Mouse (Mus musculus) limb, embryonic 14.5 days (tissue): ENCODE measurements at regions not wholly inside any gene's neighbourhood (a gene's known extent, or its start where the extent isn't known, plus 50 kb on each side); places are given as distances from the start of the nearest gene placed in this dataset.

Source experiments
- ATAC-seq: fragments of 200-750 bp; cut with Nextera tagmentation; 2 replicates; pipeline ENCODE4 v1.8.0; 2017; ENCODE audit warnings: low read depth, moderate number of reproducible peaks, moderate TSS enrichment; ENCODE audit not compliant: low FRiP score
- DNase-seq: peaks from one replicate; pipeline ENCODE4 v3.0.0-alpha.2; 2015; ENCODE audit warnings: low spot score
- H3K27ac ChIP-seq: fragments of 300-500 bp; sonication (generic); replicated peaks from 2 replicates; pipeline ENCODE4 v1.5.1; 2014; ENCODE audit warnings: low read depth, mild to moderate bottlenecking, low read length, moderate library complexity, mixed read lengths
- H3K27me3 ChIP-seq: fragments of 300-500 bp; sonication (generic); 2 replicates; pipeline ENCODE4 v1.6.1; 2014; ENCODE audit warnings: low read length, mixed read lengths; ENCODE audit not compliant: control insufficient read depth, insufficient read depth
- H3K36me3 ChIP-seq: fragments of 300-500 bp; sonication (generic); 2 replicates; pipeline ENCODE4 v1.6.1; 2014; ENCODE audit warnings: mild to moderate bottlenecking, low read length, moderate library complexity, mixed read lengths; ENCODE audit not compliant: control insufficient read depth, insufficient read depth
- H3K4me1 ChIP-seq: fragments of 300-500 bp; sonication (generic); 2 replicates; pipeline ENCODE4 v1.6.1; 2014; ENCODE audit warnings: antibody characterized with exemption, low read length, mixed read lengths; ENCODE audit not compliant: control insufficient read depth, insufficient read depth
- H3K4me2 ChIP-seq: fragments of 300-500 bp; sonication (generic); replicated peaks from 2 replicates; pipeline ENCODE4 v1.6.1; 2014; ENCODE audit warnings: low read depth, mild to moderate bottlenecking, low read length, moderate library complexity; ENCODE audit not compliant: severe bottlenecking
- H3K4me3 ChIP-seq: fragments of 300-500 bp; sonication (generic); replicated peaks from 2 replicates; pipeline ENCODE4 v1.5.1; 2014; ENCODE audit warnings: low read length
- H3K9ac ChIP-seq: fragments of 300-500 bp; sonication (generic); 2 replicates; pipeline ENCODE4 v1.6.1; 2014; ENCODE audit warnings: mild to moderate bottlenecking, low read depth, low read length, moderate library complexity; ENCODE audit not compliant: severe bottlenecking
- H3K9me3 ChIP-seq: fragments of 300-500 bp; sonication (generic); 2 replicates; pipeline ENCODE4 v1.6.1; 2016; ENCODE audit warnings: low read length; ENCODE audit not compliant: control insufficient read depth
- POLR2A ChIP-seq: fragments of 200-500 bp; IDR thresholded peaks from 2 replicates; pipeline ENCODE4 v1.8.0; 2012; ENCODE audit warnings: inconsistent platforms, mild to moderate bottlenecking, moderate library complexity, borderline replicate concordance; ENCODE audit not compliant: insufficient read depth, insufficient read length; ENCODE audit errors: extremely low read depth
- WGBS: fragments of 180-500 bp; shearing (Covaris S2); extraction: QIAGEN DNeasy Blood & Tissue Kit; methylation state at CpG from one replicate; pipeline ENCODE4 v1.1.7; 2014; 5-methylcytosine and 5-hydroxymethylcytosine counted together

DNA sequence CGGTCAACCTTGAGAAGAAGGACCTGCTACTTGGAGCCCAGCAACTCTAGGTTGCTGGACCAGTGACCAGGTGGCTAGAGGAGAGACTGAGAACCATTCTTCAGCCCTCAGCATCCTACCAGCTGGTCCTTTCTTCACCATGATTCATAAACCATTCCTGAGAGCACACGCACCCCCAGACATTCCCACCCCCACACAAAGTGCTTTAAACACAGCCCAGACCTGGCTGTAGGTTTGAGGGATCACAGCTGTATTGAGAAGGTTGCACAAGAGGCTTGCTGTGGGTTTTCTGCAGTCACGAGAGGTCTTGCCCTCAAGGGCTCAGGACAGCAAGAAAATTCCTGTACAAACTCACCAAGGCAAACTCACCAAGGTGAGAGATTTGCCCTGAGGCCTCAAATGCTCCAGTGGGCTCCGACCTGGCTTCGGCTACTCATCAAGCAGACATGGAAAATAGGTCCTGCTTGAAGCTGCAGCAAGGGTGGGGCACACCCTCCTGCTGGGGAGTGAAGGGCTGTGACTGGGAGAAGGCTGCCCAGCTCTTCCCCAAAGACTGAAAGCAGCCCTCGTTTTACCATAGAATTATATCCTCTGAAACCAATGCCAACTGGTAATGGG lies 161.9 kb upstream of the Lnx1 start:
- ATAC-seq (no peak), DNase-seq (no peak)
- no peaks in the 10 kb centered on the region for H3K4me1 ChIP-seq
- 72% methylated on average over 6 of the region's 6 CpGs for WGBS
- no peak overlapping the region for H3K9ac ChIP-seq
- H3K27ac ChIP-seq: no peak overlapping the region
- TF ChIP-seq POLR2A: no peak
- H3K27me3 ChIP-seq: no peaks in the 10 kb centered on the region
- no peaks in the 10 kb centered on the region for H3K9me3 ChIP-seq
- H3K36me3 ChIP-seq: no peaks in the 10 kb centered on the region
- H3K4me2 ChIP-seq: no peak overlapping the region
- no peak overlapping the region for H3K4me3 ChIP-seq

DNA sequence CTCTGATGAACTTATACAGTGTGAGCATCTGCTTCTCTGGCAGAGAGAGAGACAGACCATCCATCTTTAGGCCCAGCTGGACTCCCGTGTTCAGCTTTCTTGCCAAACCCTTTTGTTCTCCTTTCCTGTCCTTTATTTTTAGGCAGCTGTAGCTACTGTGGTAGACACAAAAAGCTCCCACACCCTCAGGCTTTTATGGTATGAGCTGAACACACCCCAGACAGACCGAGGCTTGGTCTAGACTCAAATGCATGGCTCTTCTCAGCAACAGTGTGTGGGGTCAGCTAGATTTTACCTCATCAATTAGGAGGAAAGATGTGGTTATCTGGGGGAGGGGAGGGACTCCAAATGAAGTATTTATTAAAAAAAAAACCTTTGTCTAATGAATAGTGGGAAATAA lies 158.6 kb upstream of the Lnx1 start:
- Histone ChIP-seq H3K36me3 (no peaks in the 10 kb centered on the region), H3K27me3 (no peaks in the 10 kb centered on the region), H3K4me1 (no peaks in the 10 kb centered on the region), H3K9ac (no peak overlapping the region), H3K27ac (no peak overlapping the region), H3K9me3 (no peaks in the 10 kb centered on the region), H3K4me3 (no peak overlapping the region), H3K4me2 (no peak overlapping the region)
- DNase-seq: no peak
- 45% methylated on average over 2 of the region's 2 CpGs for WGBS
- ATAC-seq: no peak
- no peak for TF ChIP-seq POLR2A

DNA sequence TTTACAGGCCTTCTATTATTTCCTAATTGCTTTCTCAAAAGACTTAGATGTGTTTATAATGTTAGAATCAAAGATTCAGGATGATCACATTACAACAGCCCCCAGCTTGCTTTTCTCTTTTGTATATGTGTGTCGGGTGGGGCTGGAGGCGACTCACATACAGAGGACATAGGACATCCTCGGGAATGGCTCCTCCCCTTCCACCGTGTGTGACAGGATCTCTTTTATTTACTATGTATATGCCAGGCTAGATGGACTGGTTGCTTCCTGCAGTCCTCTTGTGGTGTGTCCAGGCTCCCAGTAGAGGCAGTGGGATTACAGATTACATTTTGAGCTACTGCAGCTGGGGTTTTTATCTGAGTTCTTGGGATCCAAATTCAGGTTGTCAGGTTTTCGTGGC lies 155.1 kb upstream of the Lnx1 start:
- H3K27ac ChIP-seq: no peak overlapping the region
- no peak overlapping the region for H3K4me3 ChIP-seq
- TF ChIP-seq POLR2A: no peak
- no peaks in the 10 kb centered on the region for H3K9me3 ChIP-seq
- H3K4me2 ChIP-seq: no peak overlapping the region
- H3K27me3 ChIP-seq: no peaks in the 10 kb centered on the region
- H3K4me1 ChIP-seq: no peaks in the 10 kb centered on the region
- 62% methylated on average over 5 of the region's 5 CpGs for WGBS
- ATAC-seq: no peak
- no peak overlapping the region for H3K9ac ChIP-seq
- no peaks in the 10 kb centered on the region for H3K36me3 ChIP-seq
- no peak for DNase-seq

DNA sequence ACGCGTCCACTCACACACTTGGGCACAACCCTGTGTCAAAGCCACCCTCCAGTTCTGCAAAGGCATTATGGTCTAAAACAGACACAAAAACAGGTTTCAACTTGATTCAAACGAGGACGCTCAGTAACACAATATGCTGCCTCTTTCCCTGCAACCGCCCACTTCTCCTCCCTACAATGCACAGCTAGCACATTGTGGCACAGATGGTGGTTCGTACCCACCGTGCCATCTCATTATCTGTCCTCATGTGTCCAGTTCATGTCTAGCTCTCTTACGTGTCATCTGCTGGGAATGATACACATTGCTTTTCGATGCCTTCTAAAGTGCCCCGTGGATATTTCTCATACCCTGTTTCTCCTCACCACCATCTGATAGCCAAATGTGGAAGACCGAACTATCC lies 154.4 kb upstream of the Lnx1 start:
- DNase-seq (no peak), ATAC-seq (no peak)
- H3K27me3 ChIP-seq: no peaks in the 10 kb centered on the region
- no peaks in the 10 kb centered on the region for H3K4me1 ChIP-seq
- 81% methylated on average over 11 of the region's 11 CpGs for WGBS
- H3K36me3 ChIP-seq: no peaks in the 10 kb centered on the region
- H3K27ac ChIP-seq: no peak overlapping the region
- no peak overlapping the region for H3K4me2 ChIP-seq
- no peak for TF ChIP-seq POLR2A
- no peak overlapping the region for H3K4me3 ChIP-seq
- no peak overlapping the region for H3K9ac ChIP-seq
- H3K9me3 ChIP-seq: no peaks in the 10 kb centered on the region

DNA sequence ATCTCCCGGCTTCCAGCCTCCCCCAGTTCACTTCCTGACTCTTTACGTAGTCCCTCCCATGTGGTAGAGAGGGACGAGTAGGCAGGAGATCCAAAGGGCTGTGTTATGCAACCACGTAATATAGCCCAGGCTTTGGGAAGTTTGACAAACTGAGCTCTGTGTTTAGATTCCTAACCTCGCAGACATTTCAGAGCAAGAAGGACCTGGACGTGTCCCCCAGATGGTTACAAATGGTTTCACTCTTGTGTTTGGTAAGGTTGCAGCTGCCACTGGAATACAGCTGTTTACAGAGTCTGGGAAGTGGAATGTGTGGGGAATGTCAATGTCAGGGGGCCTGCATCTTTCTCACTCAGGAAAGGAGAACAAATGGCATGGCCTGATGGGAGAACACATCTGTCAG lies 145.1 kb upstream of the Lnx1 start:
- H3K27me3 ChIP-seq: no peaks in the 10 kb centered on the region
- no peaks in the 10 kb centered on the region for H3K36me3 ChIP-seq
- H3K9ac ChIP-seq: no peak overlapping the region
- no peaks in the 10 kb centered on the region for H3K4me1 ChIP-seq
- peak; percentile 44 for ATAC-seq
- H3K9me3 ChIP-seq: no peaks in the 10 kb centered on the region
- no peak for TF ChIP-seq POLR2A
- no peak overlapping the region for H3K27ac ChIP-seq
- H3K4me3 ChIP-seq: no peak overlapping the region
- H3K4me2 ChIP-seq: no peak overlapping the region
- DNase-seq: no peak
- WGBS: 55% methylated on average over 6 of the region's 6 CpGs

DNA sequence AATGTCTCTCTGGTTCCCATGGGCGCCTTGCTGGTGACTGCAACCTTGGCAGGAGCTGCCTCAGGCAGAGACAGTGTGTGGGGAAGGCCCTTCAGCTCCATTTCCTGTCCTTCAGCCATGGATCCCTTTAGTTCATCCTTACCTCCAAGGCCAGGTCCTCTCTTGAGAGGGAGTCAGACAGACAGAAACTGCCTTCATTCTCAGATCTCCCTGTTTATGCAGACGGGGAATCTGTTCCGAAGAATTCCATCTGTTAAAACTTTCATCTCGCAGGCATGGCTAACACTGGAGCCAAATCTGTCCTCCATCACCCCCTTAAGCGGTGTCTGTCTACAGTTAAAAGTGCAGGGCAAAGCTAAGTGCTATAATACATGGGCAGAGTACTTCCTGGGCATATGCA lies 144.0 kb upstream of the Lnx1 start:
- no peak for ATAC-seq
- Histone ChIP-seq H3K27ac (no peak overlapping the region), H3K4me1 (no peaks in the 10 kb centered on the region), H3K4me3 (no peak overlapping the region), H3K27me3 (no peaks in the 10 kb centered on the region), H3K36me3 (no peaks in the 10 kb centered on the region), H3K4me2 (no peak overlapping the region), H3K9me3 (no peaks in the 10 kb centered on the region), H3K9ac (no peak overlapping the region)
- 71% methylated on average over 5 of the region's 5 CpGs for WGBS
- DNase-seq: no peak
- TF ChIP-seq POLR2A: no peak
